Mouse (Mus musculus): ENCODE results near the gene Eps8l2. TPM values are rescaled to one million over a fixed set of nuclear protein-coding genes. Genes with fewer than 3 reads are reported as not detected.

Gene Eps8l2
- polyA plus RNA-seq (2012; rRNA removed; ENCODE audit: low replicate concordance), result 20.1 and 30.8 TPM in 2 replicates

GRCm38 (mm10) chr7:141338576-141339131 lies at the start of gene Eps8l2:
Eps8l2 (plus strand) TSS chr7:141338880.

GRCm38 (mm10) chr7:141291921-141292582 lies 46.6 kb upstream of the Eps8l2 start, which contains the start of gene Drd4:
Drd4 (plus strand) TSS chr7:141292006.

GRCm38 (mm10) chr7:141327469-141328372 lies 11.0 kb upstream of the Eps8l2 start, which contains the start of the genes Deaf1 and Tmem80:
Deaf1 (minus strand) TSS chr7:141327690.
Tmem80 (plus strand) TSS chr7:141327739.

GRCm38 (mm10) chr7:141391625-141392551 lies 53.2 kb downstream of the Eps8l2 start, which contains the start of gene Taldo1:
Taldo1 (plus strand) TSS chr7:141392199.

Other genes starting within 250 kb of the Eps8l2 start
- 21.2 and 25.3 TPM in 2 replicates for gene Sigirr, start 238.3 kb upstream of the Eps8l2 start, polyA plus RNA-seq (2012; rRNA removed; ENCODE audit: low replicate concordance)
- 0.20 and 11.9 TPM in 2 replicates for gene Ano9, start 221.1 kb upstream of the Eps8l2 start, polyA plus RNA-seq (2012; rRNA removed; ENCODE audit: low replicate concordance)
- gene Ptdss2, start 216.5 kb upstream of the Eps8l2 start, polyA plus RNA-seq (2012; rRNA removed; ENCODE audit: low replicate concordance), result 44.6 and 49.3 TPM in 2 replicates
- gene Rnh1, start 166.0 kb upstream of the Eps8l2 start, polyA plus RNA-seq (2012; rRNA removed; ENCODE audit: low replicate concordance), result 139 and 202 TPM in 2 replicates
- 82.4 and 82.9 TPM in 2 replicates for gene Hras, start 144.9 kb upstream of the Eps8l2 start, polyA plus RNA-seq (2012; rRNA removed; ENCODE audit: low replicate concordance)
- 6.6 and 7.6 TPM in 2 replicates for gene Lrrc56, start 144.7 kb upstream of the Eps8l2 start, polyA plus RNA-seq (2012; rRNA removed; ENCODE audit: low replicate concordance)
- gene Lmntd2, start 124.8 kb upstream of the Eps8l2 start, polyA plus RNA-seq (2012; rRNA removed; ENCODE audit: low replicate concordance), result 0.26 and 3.7 TPM in 2 replicates
- 8.8 and 33.1 TPM in 2 replicates for gene Rassf7, start 123.0 kb upstream of the Eps8l2 start, polyA plus RNA-seq (2012; rRNA removed; ENCODE audit: low replicate concordance)
- gene Phrf1, start 110.1 kb upstream of the Eps8l2 start, polyA plus RNA-seq (2012; rRNA removed; ENCODE audit: low replicate concordance), result 16.5 and 28.7 TPM in 2 replicates
- gene Irf7, start 72.4 kb upstream of the Eps8l2 start, polyA plus RNA-seq (2012; rRNA removed; ENCODE audit: low replicate concordance), result 72.7 and 97.5 TPM in 2 replicates
- 0.13 and 0.35 TPM in 2 replicates for gene Cdhr5, start 62.1 kb upstream of the Eps8l2 start, polyA plus RNA-seq (2012; rRNA removed; ENCODE audit: low replicate concordance)
- 1.4 and 1.8 TPM in 2 replicates for gene Sct, start 59.7 kb upstream of the Eps8l2 start, polyA plus RNA-seq (2012; rRNA removed; ENCODE audit: low replicate concordance)
- 0.09 TPM in 1 of 2 replicates, not detected in the other for gene Drd4, start 46.9 kb upstream of the Eps8l2 start, polyA plus RNA-seq (2012; rRNA removed; ENCODE audit: low replicate concordance)
- gene Deaf1, start 11.2 kb upstream of the Eps8l2 start, polyA plus RNA-seq (2012; rRNA removed; ENCODE audit: low replicate concordance), result 19.0 and 35.2 TPM in 2 replicates
- 58.4 and 71.0 TPM in 2 replicates for gene Tmem80, start 11.1 kb upstream of the Eps8l2 start, polyA plus RNA-seq (2012; rRNA removed; ENCODE audit: low replicate concordance)
- gene Taldo1, start 53.3 kb downstream of the Eps8l2 start, polyA plus RNA-seq (2012; rRNA removed; ENCODE audit: low replicate concordance), result 446 and 750 TPM in 2 replicates
- gene Gatd1, start 75.3 kb downstream of the Eps8l2 start, polyA plus RNA-seq (2012; rRNA removed; ENCODE audit: low replicate concordance), result 59.5 and 84.7 TPM in 2 replicates
- 0.97 and 1.7 TPM in 2 replicates for gene Cend1, start 90.6 kb downstream of the Eps8l2 start, polyA plus RNA-seq (2012; rRNA removed; ENCODE audit: low replicate concordance)
- gene Slc25a22, start 99.0 kb downstream of the Eps8l2 start, polyA plus RNA-seq (2012; rRNA removed; ENCODE audit: low replicate concordance), result 134 and 159 TPM in 2 replicates
- gene Pidd1, start 105.1 kb downstream of the Eps8l2 start, polyA plus RNA-seq (2012; rRNA removed; ENCODE audit: low replicate concordance), result 9.8 and 14.5 TPM in 2 replicates
- gene Rplp2, start 108.5 kb downstream of the Eps8l2 start, polyA plus RNA-seq (2012; rRNA removed; ENCODE audit: low replicate concordance), result 457 and 759 TPM in 2 replicates
- 1,309 and 3,373 TPM in 2 replicates for gene Pnpla2, start 116.3 kb downstream of the Eps8l2 start, polyA plus RNA-seq (2012; rRNA removed; ENCODE audit: low replicate concordance)
- 34.3 and 65.7 TPM in 2 replicates for gene Cracr2b, start 122.2 kb downstream of the Eps8l2 start, polyA plus RNA-seq (2012; rRNA removed; ENCODE audit: low replicate concordance)
- gene Cd151, start 128.5 kb downstream of the Eps8l2 start, polyA plus RNA-seq (2012; rRNA removed; ENCODE audit: low replicate concordance), result 617 and 1,187 TPM in 2 replicates
- 63.9 and 76.4 TPM in 2 replicates for gene Polr2l, start 136.3 kb downstream of the Eps8l2 start, polyA plus RNA-seq (2012; rRNA removed; ENCODE audit: low replicate concordance)
- 166 and 253 TPM in 2 replicates for gene Tspan4, start 136.4 kb downstream of the Eps8l2 start, polyA plus RNA-seq (2012; rRNA removed; ENCODE audit: low replicate concordance)
- 38.6 and 54.6 TPM in 2 replicates for gene Chid1, start 201.0 kb downstream of the Eps8l2 start, polyA plus RNA-seq (2012; rRNA removed; ENCODE audit: low replicate concordance)
- 72.0 and 79.4 TPM in 2 replicates for gene Ap2a2, start 223.3 kb downstream of the Eps8l2 start, polyA plus RNA-seq (2012; rRNA removed; ENCODE audit: low replicate concordance)

Measured in subcutaneous adipose tissue, adult 2 months (tissue).